Mouse (Mus musculus) kidney, embryonic 15.5 days (tissue): ENCODE measurements at regions not wholly inside any gene's neighbourhood (a gene's known extent, or its start where the extent isn't known, plus 50 kb on each side); places are given as distances from the start of the nearest gene placed in this dataset.

Experiments
- ATAC-seq: fragments of 200-750 bp; cut with Nextera tagmentation; replicated peaks from 2 replicates; pipeline ENCODE4 v1.8.0; 2017; ENCODE audit warnings: moderate TSS enrichment; ENCODE audit not compliant: low FRiP score
- H3K27ac ChIP-seq: fragments of 300-500 bp; sonication (generic); 2 replicates; pipeline ENCODE4 v1.5.1; 2015; ENCODE audit warnings: mild to moderate bottlenecking, inconsistent platforms
- H3K27me3 ChIP-seq: fragments of 300-500 bp; sonication (generic); 2 replicates; pipeline ENCODE4 v1.6.1; 2015; ENCODE audit warnings: inconsistent platforms
- H3K36me3 ChIP-seq: fragments of 300-500 bp; sonication (generic); 2 replicates; pipeline ENCODE4 v1.6.1; 2015; ENCODE audit warnings: inconsistent platforms
- H3K4me1 ChIP-seq: fragments of 300-500 bp; sonication (generic); 2 replicates; pipeline ENCODE4 v1.6.1; 2015; ENCODE audit warnings: inconsistent platforms
- H3K4me2 ChIP-seq: fragments of 300-500 bp; sonication (generic); 2 replicates; pipeline ENCODE4 v1.6.1; 2015; ENCODE audit warnings: moderate library complexity, mild to moderate bottlenecking, inconsistent platforms
- H3K4me3 ChIP-seq: fragments of 300-500 bp; sonication (generic); replicated peaks from 2 replicates; pipeline ENCODE4 v1.5.1; 2015; ENCODE audit warnings: mild to moderate bottlenecking, inconsistent platforms
- H3K9ac ChIP-seq: fragments of 300-500 bp; sonication (generic); 2 replicates; pipeline ENCODE4 v1.6.1; 2015; ENCODE audit warnings: mild to moderate bottlenecking, inconsistent platforms
- H3K9me3 ChIP-seq: fragments of 300-500 bp; sonication (generic); replicated peaks from 2 replicates; pipeline ENCODE4 v1.6.1; 2016; ENCODE audit warnings: inconsistent platforms
- WGBS: fragments of 180-500 bp; shearing (Covaris S2); methylation state at CpG from one replicate; pipeline ENCODE4 v1.1.7; 2015; ENCODE audit warnings: mixed read lengths; 5-methylcytosine and 5-hydroxymethylcytosine counted together

- no peak overlapping the region for H3K4me3 ChIP-seq
- no peak overlapping the region for H3K9ac ChIP-seq
- H3K36me3 ChIP-seq: no peaks in the 10 kb centered on the region
- 93% methylated on average over 1 of the region's 1 CpGs for WGBS
- H3K4me2 ChIP-seq: no peak overlapping the region
- H3K9me3 ChIP-seq: no peaks in the 10 kb centered on the region
- no peak for ATAC-seq
- H3K4me1 ChIP-seq: no peaks in the 10 kb centered on the region
- no peak overlapping the region for H3K27ac ChIP-seq
- H3K27me3 ChIP-seq: no peaks in the 10 kb centered on the region
These were observed 487.6 kb downstream of the Car8 start for GRCm38 (mm10) chr4:7751208-7751607.

- ATAC-seq: no peak
- no peak overlapping the region for H3K27ac ChIP-seq
- no peak overlapping the region for H3K9ac ChIP-seq
- no peak overlapping the region for H3K4me2 ChIP-seq
- no peaks in the 10 kb centered on the region for H3K36me3 ChIP-seq
- no peaks in the 10 kb centered on the region for H3K4me1 ChIP-seq
- no peaks in the 10 kb centered on the region for H3K9me3 ChIP-seq
- H3K4me3 ChIP-seq: no peak overlapping the region
- no peaks in the 10 kb centered on the region for H3K27me3 ChIP-seq
These were observed 515.9 kb downstream of the Car8 start for GRCm38 (mm10) chr4:7722893-7723292.

DNA sequence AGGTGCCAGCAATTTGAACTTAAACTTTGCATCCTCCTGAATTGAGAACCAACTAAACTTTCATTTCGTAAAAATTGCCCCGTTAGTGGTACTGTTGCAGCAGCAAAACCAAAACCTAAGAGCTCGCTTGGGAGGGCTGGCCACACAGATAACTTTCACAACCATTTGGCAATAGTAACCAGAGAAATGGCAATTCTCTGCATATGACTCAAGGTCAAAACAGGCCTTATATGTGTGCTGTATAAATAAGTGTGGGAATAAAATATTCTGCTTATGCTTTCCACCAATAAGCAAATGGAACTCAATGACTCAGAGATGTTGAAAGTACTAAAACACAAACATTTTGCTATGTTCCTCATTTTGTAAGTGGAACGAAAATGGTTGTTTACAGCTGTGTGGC is 550.3 kb downstream of the Car8 start:
- H3K27me3 ChIP-seq: no peaks in the 10 kb centered on the region
- no peak overlapping the region for H3K4me3 ChIP-seq
- no peak overlapping the region for H3K9ac ChIP-seq
- ATAC-seq: no peak
- no peak overlapping the region for H3K27ac ChIP-seq
- H3K36me3 ChIP-seq: no peaks in the 10 kb centered on the region
- no peak overlapping the region for H3K4me2 ChIP-seq
- no peaks in the 10 kb centered on the region for H3K4me1 ChIP-seq
- no peaks in the 10 kb centered on the region for H3K9me3 ChIP-seq
- WGBS: 90% methylated on average over 4 of the region's 4 CpGs

GRCm38 (mm10) chr4:7687231-7687630 is 551.6 kb downstream of the Car8 start:
- H3K27me3 ChIP-seq: no peaks in the 10 kb centered on the region
- no peaks in the 10 kb centered on the region for H3K36me3 ChIP-seq
- no peak overlapping the region for H3K27ac ChIP-seq
- H3K9ac ChIP-seq: no peak overlapping the region
- no peaks in the 10 kb centered on the region for H3K4me1 ChIP-seq
- no peak overlapping the region for H3K4me3 ChIP-seq
- H3K9me3 ChIP-seq: no peaks in the 10 kb centered on the region
- H3K4me2 ChIP-seq: no peak overlapping the region
- 89% methylated on average over 1 of the region's 1 CpGs for WGBS
- no peak for ATAC-seq

DNA sequence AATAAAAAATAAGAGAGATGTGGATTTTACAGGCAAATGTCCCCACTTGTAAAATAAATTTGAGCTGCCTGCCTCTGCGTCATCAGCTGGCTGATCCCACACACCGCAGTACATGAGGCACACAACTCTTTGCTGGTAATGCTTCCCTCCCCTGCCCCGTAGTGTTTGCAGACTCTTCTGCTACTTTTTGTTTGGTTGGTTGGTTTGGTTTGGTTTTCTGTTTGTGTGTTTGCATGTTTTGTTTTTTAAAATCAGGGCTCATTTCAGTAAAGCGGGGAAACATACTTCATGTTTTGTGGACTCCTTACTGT is 568.1 kb downstream of the Car8 start:
- Histone ChIP-seq H3K4me2 (no peak overlapping the region), H3K27me3 (no peaks in the 10 kb centered on the region), H3K27ac (no peak overlapping the region), H3K4me1 (no peaks in the 10 kb centered on the region), H3K4me3 (no peak overlapping the region), H3K9me3 (no peaks in the 10 kb centered on the region), H3K9ac (no peak overlapping the region), H3K36me3 (no peaks in the 10 kb centered on the region)
- ATAC-seq: no peak
- 60% methylated on average over 4 of the region's 4 CpGs for WGBS

- no peaks in the 10 kb centered on the region for H3K4me1 ChIP-seq
- ATAC-seq: peak; percentile 56; the same call in 1 of the 2 replicates
- H3K9ac ChIP-seq: no peak overlapping the region
- no peaks in the 10 kb centered on the region for H3K27me3 ChIP-seq
- H3K27ac ChIP-seq: 0 out of 2 replicates have a peak overlapping the region, but pooled peaks have one; percentile 32
- no peak overlapping the region for H3K4me3 ChIP-seq
- no peak overlapping the region for H3K4me2 ChIP-seq
- H3K9me3 ChIP-seq: no peaks in the 10 kb centered on the region
- WGBS: 44% methylated on average over 4 of the region's 4 CpGs
- H3K36me3 ChIP-seq: no peaks in the 10 kb centered on the region
These were observed 568.6 kb downstream of the Car8 start for GRCm38 (mm10) chr4:7669992-7670794.

GRCm38 (mm10) chr4:7666935-7667594 is 571.8 kb downstream of the Car8 start:
- Histone ChIP-seq H3K9me3 (no peaks in the 10 kb centered on the region), H3K27me3 (no peaks in the 10 kb centered on the region), H3K27ac (no peak overlapping the region), H3K36me3 (no peaks in the 10 kb centered on the region), H3K4me1 (no peaks in the 10 kb centered on the region), H3K4me2 (no peak overlapping the region), H3K4me3 (no peak overlapping the region), H3K9ac (no peak overlapping the region)
- WGBS: 52% methylated on average over 7 of the region's 7 CpGs
- no peak for ATAC-seq

- Histone ChIP-seq H3K4me3 (no peak overlapping the region), H3K9ac (no peak overlapping the region), H3K9me3 (no peaks in the 10 kb centered on the region), H3K36me3 (no peaks in the 10 kb centered on the region), H3K4me2 (no peak overlapping the region), H3K27me3 (no peaks in the 10 kb centered on the region), H3K4me1 (no peaks in the 10 kb centered on the region), H3K27ac (no peak overlapping the region)
- ATAC-seq: no peak
- 86% methylated on average over 8 of the region's 8 CpGs for WGBS
These were observed 595.8 kb downstream of the Car8 start for GRCm38 (mm10) chr4:7642878-7643590.

DNA sequence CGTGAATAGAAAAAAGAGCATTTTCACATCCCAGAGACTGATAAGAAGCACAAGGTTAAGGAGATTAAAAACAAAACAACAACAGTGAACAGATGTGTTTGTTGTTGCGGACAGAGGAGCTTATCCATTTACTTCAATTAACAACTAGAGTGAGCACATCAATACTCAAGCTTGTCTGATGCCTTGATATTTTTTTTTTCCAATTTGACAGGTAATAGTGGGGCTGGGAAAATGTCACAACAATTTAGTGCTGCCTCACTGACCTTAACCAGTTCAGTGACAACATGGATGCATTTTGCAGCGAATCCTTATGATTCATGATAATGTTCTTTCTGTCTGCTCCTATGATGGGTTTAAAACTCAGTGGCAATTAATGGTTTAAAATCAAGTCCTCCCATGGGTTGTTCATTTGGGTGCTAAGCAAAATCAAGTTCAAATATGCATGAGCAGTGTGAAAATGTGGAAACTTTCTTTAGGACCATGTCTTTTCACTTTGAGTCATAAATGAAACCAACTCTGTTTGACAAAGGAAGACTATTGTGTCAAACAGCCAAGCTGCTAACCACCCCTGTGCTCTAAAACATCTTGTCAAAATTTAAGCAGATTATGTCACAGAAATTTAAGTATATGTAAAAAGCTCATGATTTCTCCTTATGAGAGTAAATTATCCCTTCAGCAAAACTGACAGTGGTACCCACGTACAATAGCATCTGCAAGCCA is 641.0 kb downstream of the Car8 start:
- H3K4me2 ChIP-seq: no peak overlapping the region
- 75% methylated on average over 4 of the region's 4 CpGs for WGBS
- H3K36me3 ChIP-seq: no peaks in the 10 kb centered on the region
- H3K9ac ChIP-seq: no peak overlapping the region
- H3K4me3 ChIP-seq: no peak overlapping the region
- H3K4me1 ChIP-seq: no peaks in the 10 kb centered on the region
- no peaks in the 10 kb centered on the region for H3K9me3 ChIP-seq
- no peaks in the 10 kb centered on the region for H3K27me3 ChIP-seq
- ATAC-seq: no peak
- H3K27ac ChIP-seq: no peak overlapping the region

DNA sequence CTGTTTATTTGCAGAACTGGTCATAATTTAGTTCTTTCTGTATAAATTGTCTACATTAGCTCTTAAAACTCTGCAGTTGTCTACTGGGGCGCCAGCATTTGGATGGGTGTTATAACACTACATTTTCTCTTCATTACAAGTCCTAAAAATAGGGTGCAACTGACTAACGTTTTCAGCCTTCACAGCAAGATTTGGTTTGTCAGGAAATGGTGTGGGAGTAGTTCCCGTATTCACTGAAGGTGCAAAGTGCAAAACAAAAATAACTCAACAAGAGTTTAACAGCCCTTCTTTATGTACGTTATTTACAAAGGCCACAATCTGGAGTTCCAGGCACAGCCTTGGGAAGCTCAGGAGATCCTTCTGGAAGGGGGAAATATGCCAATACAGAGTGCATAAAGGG is 642.7 kb downstream of the Car8 start:
- H3K9ac ChIP-seq: no peak overlapping the region
- WGBS: 49% methylated on average over 4 of the region's 4 CpGs
- H3K4me1 ChIP-seq: no peaks in the 10 kb centered on the region
- H3K36me3 ChIP-seq: no peaks in the 10 kb centered on the region
- H3K27ac ChIP-seq: no peak overlapping the region
- ATAC-seq: no peak
- H3K4me2 ChIP-seq: no peak overlapping the region
- H3K9me3 ChIP-seq: no peaks in the 10 kb centered on the region
- H3K27me3 ChIP-seq: no peaks in the 10 kb centered on the region
- H3K4me3 ChIP-seq: no peak overlapping the region

DNA sequence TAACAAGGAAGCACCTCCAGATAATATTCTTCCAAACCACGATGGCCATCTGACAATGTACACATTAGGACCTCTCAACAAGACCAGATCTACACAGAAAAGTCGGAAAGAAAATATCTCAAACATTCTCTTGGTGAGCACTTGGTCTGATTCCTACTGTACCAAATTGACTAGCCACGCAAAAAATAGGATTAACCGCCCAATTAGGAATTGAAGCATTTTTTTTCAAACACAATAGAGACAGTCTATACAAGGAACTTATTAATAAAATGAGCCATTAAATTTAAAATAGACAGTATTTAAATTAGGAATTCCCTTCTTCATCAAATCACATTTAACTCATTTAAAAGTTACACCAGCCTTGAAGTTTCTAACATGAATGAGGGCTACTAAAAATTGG is 655.0 kb downstream of the Car8 start:
- H3K9ac ChIP-seq: no peak overlapping the region
- no peak overlapping the region for H3K27ac ChIP-seq
- no peak overlapping the region for H3K4me2 ChIP-seq
- H3K27me3 ChIP-seq: no peaks in the 10 kb centered on the region
- no peaks in the 10 kb centered on the region for H3K4me1 ChIP-seq
- no peaks in the 10 kb centered on the region for H3K36me3 ChIP-seq
- no peaks in the 10 kb centered on the region for H3K9me3 ChIP-seq
- WGBS: 87% methylated on average over 4 of the region's 4 CpGs
- H3K4me3 ChIP-seq: no peak overlapping the region
- ATAC-seq: no peak

DNA sequence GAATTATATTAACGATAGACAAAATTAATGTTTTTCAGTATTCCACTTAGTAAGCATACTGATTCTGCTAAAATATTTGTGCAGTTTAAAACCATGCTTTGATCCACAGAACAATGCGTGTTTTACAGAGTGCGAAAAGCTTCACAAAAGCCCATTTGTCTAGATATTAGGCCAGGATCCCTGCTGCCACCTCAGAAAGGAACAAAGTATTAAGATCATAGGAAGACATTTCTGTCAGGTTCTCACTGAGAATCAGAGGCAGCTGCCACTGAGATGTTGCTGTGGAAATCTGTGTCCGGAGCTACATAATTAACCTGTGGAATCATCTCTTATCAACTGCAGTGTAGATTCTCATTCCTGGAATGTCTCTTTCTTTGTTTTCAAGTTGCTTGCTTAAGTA is 656.9 kb downstream of the Car8 start:
- no peaks in the 10 kb centered on the region for H3K36me3 ChIP-seq
- H3K4me2 ChIP-seq: no peak overlapping the region
- H3K27me3 ChIP-seq: no peaks in the 10 kb centered on the region
- H3K27ac ChIP-seq: no peak overlapping the region
- H3K4me3 ChIP-seq: no peak overlapping the region
- WGBS: 89% methylated on average over 4 of the region's 4 CpGs
- H3K4me1 ChIP-seq: no peaks in the 10 kb centered on the region
- no peaks in the 10 kb centered on the region for H3K9me3 ChIP-seq
- no peak for ATAC-seq
- H3K9ac ChIP-seq: no peak overlapping the region
